Mouse (Mus musculus) cerebellum, adult 2 months (tissue): ENCODE data around the gene Rab3c.

Experiments
- CTCF ChIP-seq: fragments of 200-500 bp; IDR thresholded peaks from 2 replicates; pipeline ENCODE4 v1.5.1; 2011; ENCODE audit warnings: low read depth, mild to moderate bottlenecking, control low read depth, low read length, moderate library complexity, borderline replicate concordance; ENCODE audit not compliant: insufficient read depth
- POLR2A ChIP-seq: fragments of 200-500 bp; IDR thresholded peaks from 2 replicates; pipeline ENCODE4 v1.6.1; 2011; ENCODE audit warnings: low read length, control low read depth, borderline replicate concordance; ENCODE audit not compliant: insufficient read depth

GRCm38 (mm10) chr13:110113711-110114110 is 167.1 kb downstream of the Rab3c start:
- TF ChIP-seq CTCF (no peak), POLR2A (no peak)
